Mouse (Mus musculus): Measurements from ENCODE around the gene Ermp1.
"Not testable (repeated sequence)": the region's sequence is repeated elsewhere in the genome, so short reads cannot be mapped to it uniquely, and the experiment has no call there.

Ermp1 gene

DNA sequence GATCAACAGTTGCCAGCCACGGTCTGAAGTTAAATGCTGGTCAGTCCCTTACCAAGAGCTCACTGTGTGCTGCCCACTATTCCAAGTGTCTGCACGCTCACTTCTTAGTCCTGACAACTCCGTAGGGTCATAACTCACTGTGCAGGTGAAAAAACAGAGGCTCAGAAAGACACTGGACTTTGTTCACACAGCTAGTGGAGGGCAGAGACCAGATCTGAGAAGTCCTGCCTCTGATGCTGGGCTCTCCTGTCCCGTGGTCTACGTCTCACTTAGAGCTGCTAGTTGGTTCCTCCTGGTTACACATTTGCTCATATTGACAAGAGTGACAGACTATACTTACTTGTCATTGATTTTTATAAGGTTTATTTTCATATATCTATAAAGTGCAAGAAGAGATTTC is 49.2 kb downstream of the Ermp1 start:
- DNase-seq (ENCODE audit: low spot score): no peak

DNA sequence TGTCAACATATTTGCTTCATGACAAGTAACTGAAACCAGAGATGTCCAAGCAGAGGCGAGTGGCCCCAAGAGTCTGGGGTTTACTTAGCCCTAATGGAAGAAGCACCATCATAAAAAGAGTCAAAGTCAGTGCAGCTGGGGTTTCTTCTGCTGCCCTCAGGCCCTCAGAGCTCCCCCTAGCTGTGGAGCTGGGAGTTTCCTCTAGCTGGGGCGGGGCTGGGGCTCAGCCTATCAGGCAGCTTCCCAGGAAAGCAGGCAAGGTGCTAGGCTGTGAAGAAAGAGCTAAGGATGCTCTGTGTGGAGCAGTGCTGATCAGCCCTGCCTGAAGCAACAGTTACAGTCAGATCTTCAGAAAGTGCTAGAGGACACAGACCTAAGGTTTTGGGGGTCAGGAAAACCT is 51.2 kb downstream of the Ermp1 start:
- DNase-seq (ENCODE audit: low spot score): no peak

DNA sequence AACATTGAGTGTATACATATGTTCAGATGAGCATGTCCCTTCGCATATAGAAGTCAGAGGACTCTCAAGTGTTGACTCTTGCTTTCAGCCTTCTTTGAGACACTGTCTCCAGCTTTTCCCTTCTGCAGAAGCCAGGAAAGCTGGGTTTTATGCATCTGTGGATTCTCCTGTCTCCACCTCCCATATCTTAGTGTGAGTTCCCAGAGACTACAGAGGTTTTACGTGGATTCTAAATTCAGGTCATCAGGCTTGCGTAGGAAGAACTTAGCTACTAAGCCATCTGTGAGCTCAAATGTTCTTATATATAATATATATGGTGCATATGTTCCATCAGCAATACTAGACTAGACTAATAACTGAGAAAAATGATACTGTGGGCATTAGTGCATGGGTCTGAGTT is 51.9 kb downstream of the Ermp1 start:
- DNase-seq (ENCODE audit: low spot score): no peak

DNA sequence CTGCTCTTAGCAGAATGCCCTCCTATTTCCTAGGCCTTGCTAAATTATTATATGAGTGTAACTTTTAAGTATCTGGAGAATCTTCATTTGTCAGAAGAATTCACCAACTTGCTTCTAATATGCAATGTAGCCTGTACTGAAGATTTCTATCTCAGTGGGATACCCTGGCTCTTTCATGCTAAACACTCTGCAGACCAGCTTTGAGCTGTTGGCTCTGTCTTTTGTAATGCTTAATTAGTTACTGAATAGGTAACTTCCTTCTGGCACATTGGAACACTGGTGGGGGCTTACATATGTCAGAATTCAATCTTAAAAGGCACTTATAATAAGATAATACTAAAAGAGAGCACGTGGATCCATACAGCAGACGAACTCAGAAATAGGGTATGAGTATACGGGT is 54.4 kb downstream of the Ermp1 start:
- DNase-seq (ENCODE audit: low spot score): not testable (repeated sequence)

DNA sequence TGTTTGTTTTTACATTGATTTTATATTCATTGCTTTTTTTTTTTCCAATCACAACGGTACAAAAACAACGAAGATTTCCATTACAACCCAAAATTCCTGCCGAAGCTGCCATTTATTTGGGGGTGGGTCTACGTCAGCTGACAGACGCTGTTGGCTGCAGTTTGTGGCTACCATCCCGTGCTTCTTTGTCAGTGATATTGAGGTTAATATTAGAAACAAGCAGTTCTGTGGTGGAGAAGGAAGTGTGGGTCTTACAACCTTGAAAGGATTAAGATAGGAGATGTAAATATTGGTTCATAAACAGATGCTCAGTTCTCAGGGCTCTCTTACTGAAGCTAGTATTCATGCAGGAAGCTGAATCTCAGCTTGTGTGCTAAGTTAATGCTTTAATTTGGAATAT is 64.5 kb downstream of the Ermp1 start:
- no peak for DNase-seq (ENCODE audit: low spot score)

DNA sequence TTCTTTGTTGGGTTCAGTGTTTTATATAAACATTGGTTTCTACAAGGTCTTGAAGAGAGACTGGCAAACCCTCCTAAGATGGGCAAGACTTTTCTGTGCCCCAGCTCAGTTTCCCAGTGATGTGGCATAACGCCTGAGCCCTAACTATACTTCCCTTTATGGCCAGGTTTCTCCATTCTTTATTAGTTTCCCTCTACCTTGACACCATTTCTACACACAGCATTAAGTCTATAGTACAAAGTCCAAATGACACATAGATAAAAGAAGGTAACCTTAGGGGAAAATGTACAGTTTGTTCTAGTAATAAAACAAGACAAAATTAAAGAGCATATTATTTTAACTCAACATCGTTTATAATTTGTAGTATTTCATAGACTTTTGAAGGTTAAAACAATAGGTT is 65.8 kb downstream of the Ermp1 start:
- DNase-seq (ENCODE audit: low spot score): no peak

DNA sequence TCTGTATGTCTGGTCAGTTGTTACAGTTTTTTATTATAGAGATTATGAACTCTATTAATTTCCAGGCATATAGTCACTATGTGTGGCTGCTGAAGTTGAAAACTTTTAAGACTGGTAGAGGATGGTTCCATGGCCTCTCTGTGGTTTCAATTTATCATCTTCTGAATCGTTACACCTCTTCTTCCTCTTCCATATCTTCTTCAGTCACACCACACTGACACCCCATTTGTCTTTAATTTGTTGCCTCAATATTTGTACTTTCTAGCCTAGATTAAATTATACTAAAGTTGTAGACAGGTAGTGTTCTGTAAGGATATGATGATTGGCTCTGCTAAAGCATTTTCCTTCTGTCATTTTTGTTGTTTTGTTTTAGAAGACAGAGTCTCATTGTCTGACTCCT is 81.7 kb downstream of the Ermp1 start:
- no peak for DNase-seq (ENCODE audit: low spot score)

DNA sequence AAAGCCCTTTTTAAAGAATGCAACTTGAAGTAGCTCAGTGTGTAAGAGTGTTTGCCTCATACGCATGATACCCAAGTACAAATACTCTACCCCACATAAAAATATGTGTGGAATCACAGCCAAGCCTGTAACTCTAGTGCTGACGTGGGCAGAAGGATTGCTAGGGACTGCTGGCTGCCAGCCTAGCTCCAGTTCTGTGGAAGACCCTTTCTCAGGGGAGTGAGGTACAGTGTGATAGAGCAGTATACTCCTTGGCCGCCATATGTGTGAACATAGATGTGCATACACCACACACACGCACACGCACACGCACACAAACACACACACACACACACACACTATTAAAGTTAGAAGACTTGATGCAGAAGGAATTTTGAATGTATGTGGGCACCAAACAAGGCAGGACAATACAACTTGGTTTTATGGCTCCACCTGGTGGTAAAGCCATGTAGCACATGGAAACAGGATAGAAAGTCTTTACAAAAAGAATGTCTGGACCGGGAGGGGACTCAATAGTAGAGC is 84.9 kb downstream of the Ermp1 start:
- peak; percentile 81 for DNase-seq (ENCODE audit: low spot score)

DNA sequence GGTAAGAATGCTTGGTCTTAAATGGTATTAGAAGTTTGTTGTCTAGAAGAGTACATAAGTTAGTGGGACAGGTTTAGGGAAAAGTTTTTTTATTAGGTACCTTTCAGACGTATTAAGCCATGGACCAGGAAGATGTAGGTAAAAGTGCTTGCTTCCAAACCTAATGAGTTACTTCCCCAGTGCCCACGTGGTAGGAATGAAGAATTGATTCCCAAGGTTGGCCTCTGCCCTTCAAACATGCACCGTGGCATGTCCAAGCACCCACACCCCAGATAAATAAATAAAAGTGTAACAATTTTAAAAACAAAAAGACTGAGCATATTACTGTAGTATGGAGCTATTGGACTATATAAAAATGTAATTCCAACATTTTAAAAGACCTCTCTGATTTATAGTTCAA is 85.6 kb downstream of the Ermp1 start:
- no peak for DNase-seq (ENCODE audit: low spot score)

DNA sequence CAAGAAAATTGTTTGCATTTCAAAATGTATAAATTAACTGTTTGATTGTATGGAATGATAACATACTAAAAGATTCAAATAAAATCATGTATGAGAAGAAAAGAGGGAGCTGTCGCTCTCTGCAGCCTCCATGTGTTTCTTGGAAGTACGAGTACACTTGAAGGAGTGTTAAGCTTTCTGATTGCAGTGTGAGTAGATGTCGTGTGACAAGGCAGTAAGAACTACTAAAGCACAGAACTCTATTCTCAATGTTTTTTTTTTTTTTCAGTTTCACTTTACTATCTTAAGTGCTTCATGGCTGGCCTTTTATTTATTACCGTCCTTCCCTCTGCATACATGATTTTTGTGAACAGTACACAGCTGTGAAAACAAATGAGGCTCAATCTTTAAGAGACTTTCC is 86.0 kb downstream of the Ermp1 start:
- DNase-seq (ENCODE audit: low spot score): no peak

Data from embryo, embryonic 10 days (tissue).